ENCODE assay signal across 35 mouse cellular contexts in the genomic region with DNA sequence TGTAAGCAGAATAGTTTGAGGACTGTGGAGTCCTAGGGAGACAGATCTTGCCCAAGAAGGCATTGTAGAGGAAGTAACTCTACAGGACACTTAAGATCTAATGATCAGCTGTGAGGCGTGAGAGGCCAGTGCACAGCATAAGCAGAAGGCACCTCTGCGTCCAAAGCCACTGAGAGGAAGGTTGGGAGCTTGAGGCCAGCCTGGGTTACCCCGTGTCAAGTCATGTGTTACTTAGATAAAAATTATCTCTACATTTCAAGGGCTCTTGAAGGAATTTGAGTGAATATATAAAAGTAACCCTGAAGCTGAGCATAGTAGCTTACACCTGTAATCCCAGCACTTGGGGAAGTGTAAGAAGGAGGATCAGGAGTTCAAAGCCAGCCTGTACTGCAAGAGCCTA. TPM values are rescaled to one million over a fixed set of nuclear protein-coding genes. Genes with fewer than 3 reads are reported as not detected.
A peak's percentile ranks its signal among the peaks of the same experiment; 100 is the strongest.
DNase-seq lines count a peak whose midpoint lies in the region; ATAC-seq lines count a peak whose summit lies in the region.
"Had no signal": no experiment of that assay in that cellular context is flagged by ENCODE, and none has a peak within 500 bp of the region (broad histone marks: within the 10 kb centered on the region; RNA-seq: fewer than 3 reads in every experiment).

No protein-coding gene starts in this region.

- H3K4me2 ChIP-seq in intestine, embryonic 16.5 days (ENCODE audit: low read depth, low read length), result no peak overlapping the region
- no peak overlapping the region for H3K4me2 ChIP-seq in intestine, embryonic 15.5 days (replicated peaks)
- 0 out of 2 replicates have a peak overlapping the region, but pooled peaks have one; percentile 11 for H3K4me2 ChIP-seq in liver, embryonic 15.5 days
- H3K4me2 ChIP-seq in kidney, embryonic 14.5 days (replicated peaks; ENCODE audit: low read depth, low read length), result no peak overlapping the region
- H3K4me2 ChIP-seq: forebrain, embryonic 15.5 days; heart, embryonic 15.5 days; hindbrain, embryonic 12.5 days; kidney, embryonic 15.5 days; lung, embryonic 14.5 days; midbrain, embryonic 11.5 days had no signal

- peaks cover 24% of the 10 kb centered on the region for H3K36me3 ChIP-seq in intestine, embryonic 16.5 days (ENCODE audit: control insufficient read depth, insufficient read depth, low read length)
- peaks cover 35% of the 10 kb centered on the region for H3K36me3 ChIP-seq in intestine, embryonic 15.5 days
- peaks cover 82% of the 10 kb centered on the region for H3K36me3 ChIP-seq in liver, embryonic 15.5 days (replicated peaks)
- H3K36me3 ChIP-seq in kidney, embryonic 14.5 days (ENCODE audit: control insufficient read depth, insufficient read depth, low read length), result peaks cover 79% of the 10 kb centered on the region

- 80% methylated on average over 3 of the region's 3 CpGs for WGBS in intestine, embryonic 16.5 days
- WGBS in intestine, embryonic 15.5 days, result 80% methylated on average over 3 of the region's 3 CpGs
- 29% methylated on average over 3 of the region's 3 CpGs for WGBS in liver, embryonic 15.5 days (ENCODE audit: insufficient replicate concordance)
- 91% methylated on average over 3 of the region's 3 CpGs for WGBS in kidney, embryonic 14.5 days

- no peaks in the 10 kb centered on the region for H3K4me1 ChIP-seq in intestine, embryonic 16.5 days (ENCODE audit: control insufficient read depth, insufficient read depth, low read length)
- H3K4me1 ChIP-seq in intestine, embryonic 15.5 days (replicated peaks), result no peaks in the 10 kb centered on the region
- H3K4me1 ChIP-seq in liver, embryonic 15.5 days (replicated peaks), result peaks cover 21% of the 10 kb centered on the region
- no peaks in the 10 kb centered on the region for H3K4me1 ChIP-seq in kidney, embryonic 14.5 days (ENCODE audit: control insufficient read depth, insufficient read depth, low read length)
- H3K4me1 ChIP-seq: forebrain, embryonic 10.5 days; forebrain, embryonic 15.5 days; heart, embryonic 10.5 days; heart, embryonic 15.5 days; hindbrain, embryonic 12.5 days; kidney, embryonic 15.5 days had no signal

- intact Hi-C loops in heart, postnatal 36 days (cut with DNase I), result no loop called here

- ATAC-seq in intestine, embryonic 16.5 days, result peak; percentile 52; the same call in 1 of the 2 replicates
- ATAC-seq in intestine, embryonic 15.5 days, result no peak
- ATAC-seq in liver, embryonic 15.5 days (ENCODE audit: insufficient read depth), result peak; percentile 77
- no peak for ATAC-seq in kidney, embryonic 14.5 days (ENCODE audit: low FRiP score, low TSS enrichment)
- ATAC-seq: forebrain, embryonic 15.5 days; hindbrain, postnatal 0 days; midbrain, embryonic 16.5 days had no signal

- no peaks in the 10 kb centered on the region for H3K27me3 ChIP-seq in intestine, embryonic 16.5 days (replicated peaks; ENCODE audit: control insufficient read depth, insufficient read depth, low read length)
- no peaks in the 10 kb centered on the region for H3K27me3 ChIP-seq in intestine, embryonic 15.5 days (replicated peaks)
- H3K27me3 ChIP-seq in liver, embryonic 15.5 days, result no peaks in the 10 kb centered on the region
- no peaks in the 10 kb centered on the region for H3K27me3 ChIP-seq in kidney, embryonic 14.5 days (ENCODE audit: control insufficient read depth, insufficient read depth, low read length)
- H3K27me3 ChIP-seq: CH12.LX; forebrain, embryonic 15.5 days; heart, embryonic 15.5 days; hindbrain, embryonic 12.5 days; kidney, embryonic 15.5 days had no signal

- DNase-seq in liver, result peak; percentile 55
- no peak for DNase-seq in heart, postnatal 36 days
- no peak for DNase-seq in frontal cortex, postnatal 10 days (ENCODE audit: low spot score in 2 of 2)
- no peak for DNase-seq in spleen, postnatal 14 days (ENCODE audit: low spot score in 2 of 2)
- DNase-seq: adrenal gland, postnatal 25 days; cerebellum, adult 8-10 months; cerebellum, postnatal 25 days; gastrocnemius, postnatal 14 days; kidney, adult 11 months; kidney, postnatal 25 days; left cerebral cortex, postnatal 4 days; lung, embryonic 14.5 days; lung, postnatal 14 days; right cerebral cortex, postnatal 4 days had no signal

- H3K27ac ChIP-seq in intestine, embryonic 16.5 days (ENCODE audit: low read length), result no peak overlapping the region
- H3K27ac ChIP-seq in intestine, embryonic 15.5 days, result no peak overlapping the region
- peak overlapping the region; percentile 51; the same call in 1 of the 2 replicates for H3K27ac ChIP-seq in liver, embryonic 15.5 days (replicated peaks)
- H3K27ac ChIP-seq in kidney, embryonic 14.5 days (ENCODE audit: low read depth, low read length), result no peak overlapping the region
- H3K27ac ChIP-seq: forebrain, embryonic 10.5 days; forebrain, embryonic 15.5 days; heart, embryonic 10.5 days; heart, embryonic 15.5 days; hindbrain, embryonic 12.5 days; hindbrain, postnatal 0 days; kidney, embryonic 15.5 days; left cerebral cortex, adult 2 months had no signal

- H3K9me3 ChIP-seq in intestine, embryonic 16.5 days (ENCODE audit: control insufficient read depth, low read length), result no peaks in the 10 kb centered on the region
- no peaks in the 10 kb centered on the region for H3K9me3 ChIP-seq in intestine, embryonic 15.5 days
- H3K9me3 ChIP-seq in liver, embryonic 15.5 days (replicated peaks), result no peaks in the 10 kb centered on the region
- no peaks in the 10 kb centered on the region for H3K9me3 ChIP-seq in kidney, embryonic 14.5 days (ENCODE audit: control insufficient read depth, low read length)
- H3K9me3 ChIP-seq: forebrain, embryonic 10.5 days; forebrain, embryonic 15.5 days; heart, embryonic 10.5 days; heart, embryonic 15.5 days; hindbrain, embryonic 12.5 days; kidney, embryonic 15.5 days had no signal

- H3K9ac ChIP-seq in intestine, embryonic 16.5 days (ENCODE audit: low read depth, low read length), result no peak overlapping the region
- H3K9ac ChIP-seq in intestine, embryonic 15.5 days, result no peak overlapping the region
- H3K9ac ChIP-seq in liver, embryonic 15.5 days, result no peak overlapping the region
- H3K9ac ChIP-seq in kidney, embryonic 14.5 days (ENCODE audit: low read depth, low read length), result no peak overlapping the region
- H3K9ac ChIP-seq: forebrain, embryonic 15.5 days; heart, embryonic 15.5 days; hindbrain, embryonic 12.5 days; kidney, embryonic 15.5 days; lung, embryonic 14.5 days had no signal

- no peak overlapping the region for H3K4me3 ChIP-seq in intestine, embryonic 16.5 days (ENCODE audit: low read length)
- H3K4me3 ChIP-seq in intestine, embryonic 15.5 days (replicated peaks), result no peak overlapping the region
- H3K4me3 ChIP-seq in liver, embryonic 15.5 days (replicated peaks), result no peak overlapping the region
- H3K4me3 ChIP-seq in kidney, embryonic 14.5 days (ENCODE audit: low read length), result no peak overlapping the region
- H3K4me3 ChIP-seq: forebrain, embryonic 10.5 days; forebrain, embryonic 15.5 days; heart, embryonic 10.5 days; heart, embryonic 15.5 days; hindbrain, embryonic 12.5 days; kidney, embryonic 15.5 days; left cerebral cortex, adult 2 months had no signal

RNA-seq across cellular contexts. Expression of a gene that starts 34.6 kb away (rescaled TPM):
- polyA plus RNA-seq in intestine, embryonic 16.5 days (2015; fragmentation: Nextera tagmentation; extraction: Ambion mirVana), result 0.56 and 0.83 TPM in 2 replicates
- polyA plus RNA-seq in intestine, embryonic 15.5 days (2015; fragmentation: Nextera tagmentation; extraction: Ambion mirVana), result 0.35 and 0.62 TPM in 2 replicates
- 0.79 and 1.2 TPM in 2 replicates for polyA plus RNA-seq in liver, embryonic 15.5 days (2015; fragmentation: Nextera tagmentation; extraction: Ambion mirVana)
- total RNA-seq in heart, postnatal 36 days (2021), result 10 to 100 TPM; 30.2 to 49.0 TPM
- 0.46 and 0.53 TPM in 2 replicates for polyA plus RNA-seq in kidney, embryonic 14.5 days (2014; fragmentation: Nextera tagmentation; extraction: Ambion mirVana)
- total RNA-seq: CH12.LX; ES-E14; granulocyte monocyte progenitor cell, adult 5-6 weeks; hindbrain, postnatal 0 days; left cerebral cortex, adult 2 months; left cerebral cortex, postnatal 4 days had no signal
- polyA plus RNA-seq: brain, embryonic 14.5 days; C2C12; embryonic facial prominence, embryonic 11.5 days; forebrain, embryonic 15.5 days; hindbrain, embryonic 12.5 days; lung, embryonic 14.5 days; midbrain, embryonic 11.5 days; midbrain, embryonic 16.5 days; neural tube, embryonic 11.5 days had no signal

RNA-seq across cellular contexts. Expression of a gene that starts 42.6 kb away (rescaled TPM):
- 69.1 and 70.5 TPM in 2 replicates for polyA plus RNA-seq in intestine, embryonic 16.5 days (2015; fragmentation: Nextera tagmentation; extraction: Ambion mirVana)
- 71.8 and 74.7 TPM in 2 replicates for polyA plus RNA-seq in intestine, embryonic 15.5 days (2015; fragmentation: Nextera tagmentation; extraction: Ambion mirVana)
- 27.9 and 28.0 TPM in 2 replicates for polyA plus RNA-seq in liver, embryonic 15.5 days (2015; fragmentation: Nextera tagmentation; extraction: Ambion mirVana)
- 10 to 100 TPM; 20.9 to 22.8 TPM for total RNA-seq in heart, postnatal 36 days (2021)
- polyA plus RNA-seq in kidney, embryonic 14.5 days (2014; fragmentation: Nextera tagmentation; extraction: Ambion mirVana), result 58.6 and 103 TPM in 2 replicates

Comparison
In these comparisons a context has a peak if more than half of its experiments do, and no peak if none do; other contexts are left out.
1. ATAC-seq: peak in intestine, embryonic 16.5 days (single experiment) and liver, embryonic 15.5 days (single experiment); none in intestine, embryonic 15.5 days (single experiment) and kidney, embryonic 14.5 days (single experiment).